15 mouse cellular contexts compared by ENCODE assay signal in genomic region chr2:172961211-172961610, GRCm38 (mm10). TPM values are rescaled to one million over a fixed set of nuclear protein-coding genes. Genes with fewer than 3 reads are reported as not detected.
"Had no signal": no experiment of that assay in that cellular context is flagged by ENCODE, and none has a peak within 500 bp of the region (broad histone marks: within the 10 kb centered on the region; RNA-seq: fewer than 3 reads in every experiment).

No protein-coding gene starts in this region.

- H3K36me3 ChIP-seq: limb, embryonic 12.5 days; midbrain, embryonic 13.5 days had no signal

- DNase-seq: layer of hippocampus, adult 9-11 months; layer of hippocampus, postnatal 36 days; liver; lung, adult 2 months; lung, postnatal 36 days; thymus, adult 18-20 months; thymus, postnatal 25 days had no signal

- H3K27me3 ChIP-seq: limb, embryonic 12.5 days; midbrain, embryonic 13.5 days had no signal

- H3K9ac ChIP-seq: limb, embryonic 12.5 days; liver, embryonic 14.5 days; midbrain, embryonic 13.5 days had no signal

- H3K4me3 ChIP-seq: limb, embryonic 12.5 days; midbrain, embryonic 13.5 days had no signal

- ATAC-seq: inflammation-experienced regulatory T-cells, adult 6 months; intestine, postnatal 0 days; lung, postnatal 0 days; midbrain, embryonic 13.5 days had no signal

- H3K27ac ChIP-seq: limb, embryonic 12.5 days; liver, embryonic 14.5 days; midbrain, embryonic 13.5 days had no signal

- H3K4me2 ChIP-seq: limb, embryonic 12.5 days; midbrain, embryonic 13.5 days had no signal

RNA-seq across cellular contexts. Expression of gene Spo11, which starts 16.3 kb away (rescaled TPM):
- total RNA-seq: layer of hippocampus, adult 18-20 months; layer of hippocampus, postnatal 36 days; megakaryocyte progenitor cell, adult 5-6 weeks had no signal
- polyA plus RNA-seq: intestine, postnatal 0 days; lung, postnatal 0 days had no signal

RNA-seq across cellular contexts. Expression of gene Bmp7, which starts 21.1 kb away (rescaled TPM):
- total RNA-seq: megakaryocyte progenitor cell, adult 5-6 weeks had no signal
